ENCODE assay signal across 8 mouse cellular contexts in genomic region chr4:32195945-32196921, GRCm38 (mm10). TPM values are rescaled to one million over a fixed set of nuclear protein-coding genes. Genes with fewer than 3 reads are reported as not detected.
DNase-seq lines count a peak whose midpoint lies in the region; ATAC-seq and TF ChIP-seq lines count a peak whose summit lies in the region.

No protein-coding gene starts in this region.

- peaks cover 0 to 9% of the 10 kb centered on the region in 2 experiments; a peak in 2 of 4 replicates for H3K4me1 ChIP-seq in ES-E14 (ENCODE audit: control insufficient read depth in 2 of 2, insufficient read depth in 2 of 2, low read length in 2 of 2, poor library complexity in 1 of 2)
- peaks cover 17% of the 10 kb centered on the region for H3K4me1 ChIP-seq in hindbrain, embryonic 13.5 days (replicated peaks)
- H3K4me1 ChIP-seq in liver, adult 2 months (ENCODE audit: control insufficient read depth, insufficient read depth, low read length): no peaks in the 10 kb centered on the region

- TF ChIP-seq CTCF in liver, adult 2 months (IDR thresholded peaks at IDR 0.05; ENCODE audit: low read depth, low read length): no peak
- TF ChIP-seq CTCF in layer of hippocampus, adult 2 months (conservative IDR thresholded peaks at IDR 0.05): no peak

- no peaks in the 10 kb centered on the region for H3K27me3 ChIP-seq in hindbrain, embryonic 13.5 days
- H3K27me3 ChIP-seq in liver, adult 2 months (ENCODE audit: control insufficient read depth, insufficient read depth, low read length): no peaks in the 10 kb centered on the region

- no peak overlapping the region for H3K9ac ChIP-seq in ES-E14 (ENCODE audit: insufficient read depth, low read depth, low read length, poor library complexity, severe bottlenecking)
- H3K9ac ChIP-seq in hindbrain, embryonic 13.5 days: no peak overlapping the region
- H3K9ac ChIP-seq in liver, adult 2 months (ENCODE audit: low read depth, low read length): no peak overlapping the region

- H3K9me3 ChIP-seq in ES-E14 (ENCODE audit: control insufficient read depth, insufficient read depth, low read depth, low read length): no peaks in the 10 kb centered on the region
- H3K9me3 ChIP-seq in hindbrain, embryonic 13.5 days: no peaks in the 10 kb centered on the region

- no peak overlapping the region for H3K27ac ChIP-seq in ES-E14 (ENCODE audit: insufficient read depth, low read depth, low read length, poor library complexity, severe bottlenecking)
- H3K27ac ChIP-seq in hindbrain, embryonic 13.5 days: peak overlapping the region; percentile 53; the same call in 1 of the 2 replicates
- H3K27ac ChIP-seq in liver, adult 2 months (replicated peaks; ENCODE audit: insufficient read depth, low read depth, low read length): no peak overlapping the region
- no peak overlapping the region for H3K27ac ChIP-seq in layer of hippocampus, adult 2 months

- no peaks in the 10 kb centered on the region for H3K79me2 ChIP-seq in liver, adult 2 months (ENCODE audit: control insufficient read depth, insufficient read depth, low read length)

- H3K4me3 ChIP-seq in ES-E14 (ENCODE audit: insufficient read depth in 1 of 2, low read depth in 1 of 2, low read length in 2 of 2, poor library complexity in 1 of 2, severe bottlenecking in 1 of 2): no peak overlapping the region
- no peak overlapping the region for H3K4me3 ChIP-seq in hindbrain, embryonic 13.5 days
- H3K4me3 ChIP-seq in liver, adult 2 months (ENCODE audit: insufficient read depth, low read depth, low read length): no peak overlapping the region
- no peak overlapping the region for H3K4me3 ChIP-seq in layer of hippocampus, adult 2 months

- H3K36me3 ChIP-seq in ES-E14 (ENCODE audit: control insufficient read depth, insufficient read depth, low read length, poor library complexity, severe bottlenecking): no peaks in the 10 kb centered on the region
- no peaks in the 10 kb centered on the region for H3K36me3 ChIP-seq in hindbrain, embryonic 13.5 days
- no peaks in the 10 kb centered on the region for H3K36me3 ChIP-seq in liver, adult 2 months (ENCODE audit: control insufficient read depth, insufficient read depth, low read length)

- peak; percentile 91 for ATAC-seq in hindbrain, embryonic 13.5 days (ENCODE audit: low FRiP score)
- no peak for ATAC-seq in activated CD4-positive, CD25-positive, alpha-beta regulatory T cell, adult 4 months

- peak; percentile 47 for DNase-seq in ES-E14 (ENCODE audit: low read depth, low spot score)
- peak; percentile 79 for DNase-seq in adrenal gland, postnatal 14 days
- peak; percentile 63 for DNase-seq in forelimb bud, embryonic 11.5 days (ENCODE audit: low read depth, low spot score)
- DNase-seq in liver, adult 2 months (ENCODE audit: extremely low read depth, low read depth, low spot score): peak; percentile 45
- DNase-seq in ovary, postnatal 10 days (ENCODE audit: low spot score): peak; percentile 38
- DNase-seq in layer of hippocampus, adult 2 months (ENCODE audit: low spot score in 2 of 2): no peak

- no peak overlapping the region for H3K4me2 ChIP-seq in hindbrain, embryonic 13.5 days

- WGBS in hindbrain, embryonic 13.5 days: 26% methylated on average over 9 of the region's 9 CpGs
- WGBS in liver, adult 2 months: 77% methylated on average over 9 of the region's 9 CpGs

- TF ChIP-seq POLR2A in liver, adult 2 months (IDR thresholded peaks at IDR 0.05; ENCODE audit: extremely low read depth, insufficient read depth, low read length): no peak

- in situ Hi-C loops in ES-E14 (cut with MboI; ENCODE audit: low sequenced_read_pairs in 2 of 2, unreplicated experiment in 2 of 2): no loop called here

TF ChIP-seq in ES-E14, 5 proteins besides CTCF, POLR2A, EP300 and RAD21:
- TF ChIP-seq MAFK (IDR thresholded peaks at IDR 0.05; ENCODE audit: insufficient read depth, low read depth, low read length) (no peak), HCFC1 (IDR thresholded peaks at IDR 0.05; ENCODE audit: borderline replicate concordance, insufficient read depth, low read length) (no peak), ZNF384 (IDR thresholded peaks at IDR 0.05; ENCODE audit: low read depth, low read length) (no peak), CHD2 (IDR thresholded peaks at IDR 0.05; ENCODE audit: low read depth, low read length) (no peak), ZC3H11A (IDR thresholded peaks at IDR 0.05; ENCODE audit: borderline replicate concordance, low read depth, low read length) (no peak)
TF ChIP-seq in ES-E14: peak in this region for 0.

RNA-seq across cellular contexts. Expression of gene Bach2, which starts 42.4 kb away (rescaled TPM):
- 3.1 and 3.3 TPM in 2 replicates for total RNA-seq in ES-E14 (2012; rRNA removed)
- total RNA-seq in adrenal gland, postnatal 14 days (2021): 7.3 and 18.0 TPM in 2 replicates
- polyA plus RNA-seq in hindbrain, embryonic 13.5 days (2015; fragmentation: Nextera tagmentation; extraction: Ambion mirVana): 28.5 and 29.4 TPM in 2 replicates
- 5.9 and 6.0 TPM in 2 replicates for total RNA-seq in liver, adult 2 months (2014; rRNA removed)
- polyA plus RNA-seq in liver, adult 2 months (2012; rRNA removed): 2.1 and 5.3 TPM in 2 replicates
- polyA plus RNA-seq in activated CD4-positive, CD25-positive, alpha-beta regulatory T cell, adult 4 months (2017; shearing (Covaris generic)): 10 to 100 TPM; 11.8 to 17.2 TPM
- 10 to 100 TPM; 11.1 to 15.6 TPM for total RNA-seq in layer of hippocampus, adult 2 months (2021)

Comparison
In these comparisons a context has a peak if more than half of its experiments do, and no peak if none do; other contexts are left out.
1. DNase-seq: peak in ES-E14 (single experiment), adrenal gland, postnatal 14 days (single experiment), forelimb bud, embryonic 11.5 days (single experiment), liver, adult 2 months (single experiment) and ovary, postnatal 10 days (single experiment); none in layer of hippocampus, adult 2 months (0 of 2).